Mouse (Mus musculus) left cerebral cortex, postnatal 36 days (tissue): Measurements from ENCODE around the gene Fgfr4. TPM values are rescaled to one million over a fixed set of nuclear protein-coding genes. Genes with fewer than 3 reads are reported as not detected.

ENCODE experiments used
- DNase-seq, 2 experiments: peaks; one replicate each; pipeline ENCODE4 v3.0.0; 2021 to 2022; ENCODE audit warnings: low spot score in 2 of 2, mixed read lengths in 1 of 2
- intact Hi-C: fragments of 180-260 bp; cut with DNase I; formaldehyde crosslinking; loops from one replicate; pipeline ENCODE4 v1.15.1; 2025
- total RNA-seq, 2 experiments: library from RNA; stranded (reverse); gene quantifications; 2 replicates each; pipeline ENCODE4 v1.2.3; 2021

The Fgfr4 gene
- total RNA-seq, 2 experiments from 2014 or later, result 0.18 to 0.30 TPM

- no peak for DNase-seq
- intact Hi-C loops, result no loop called here
Observed at GRCm38 (mm10) chr13:55205448-55206205, 53.2 kb downstream of the Fgfr4 start.

GRCm38 (mm10) chr13:55208837-55209648 lies 56.6 kb downstream of the Fgfr4 start:
- intact Hi-C loops, result no loop called here
- DNase-seq, result no peak

GRCm38 (mm10) chr13:55209649-55210192 lies 57.3 kb downstream of the Fgfr4 start, which contains the start of gene Nsd1:
Nsd1 (plus strand) TSS chr13:55209782.
- intact Hi-C loops, result loop anchor here (5.0 kb wide), 1 partner anchor 48 kb away; no protein-coding TSS in a partner anchor
- no peak for DNase-seq

GRCm38 (mm10) chr13:55210193-55210970 lies 57.9 kb downstream of the Fgfr4 start:
- intact Hi-C loops, result loop anchor here (5.0 kb wide), 1 partner anchor 47 kb away; no protein-coding TSS in a partner anchor
- DNase-seq, result peak; percentile 27 to 75

GRCm38 (mm10) chr13:55210971-55211220 lies 58.5 kb downstream of the Fgfr4 start:
- DNase-seq, result no peak
- intact Hi-C loops, result loop anchor here (5.0 kb wide), 1 partner anchor 46 kb away; no protein-coding TSS in a partner anchor

- DNase-seq, result peak; percentile 82 to 86
- intact Hi-C loops, result loop anchor here (5.0 kb wide), 1 partner anchor 46 kb away; no protein-coding TSS in a partner anchor
Observed at GRCm38 (mm10) chr13:55211221-55212010, 59.0 kb downstream of the Fgfr4 start.

GRCm38 (mm10) chr13:55212011-55212360 lies 59.5 kb downstream of the Fgfr4 start:
- DNase-seq, result peak in 1 of 2 experiments; percentile 70
- intact Hi-C loops, result loop anchor here (5.0 kb wide), 1 partner anchor 45 kb away; no protein-coding TSS in a partner anchor

GRCm38 (mm10) chr13:55212361-55213137 lies 60.1 kb downstream of the Fgfr4 start:
- DNase-seq, result peak; percentile 81 to 84
- intact Hi-C loops, result loop anchor here (5.0 kb wide), 1 partner anchor 45 kb away; no protein-coding TSS in a partner anchor

- intact Hi-C loops, result loop anchor here (5.0 kb wide), 1 partner anchor 44 kb away; no protein-coding TSS in a partner anchor
- DNase-seq, result no peak
Observed at GRCm38 (mm10) chr13:55213138-55213806, 60.8 kb downstream of the Fgfr4 start.

Other genes with a start within 250 kb of the Fgfr4 start
- gene Unc5a, start 203.2 kb upstream of the Fgfr4 start, total RNA-seq, result 100 to 1,000 TPM in 1 of 2 experiments, 10 to 100 TPM in 1; 96.3 to 101 TPM
- gene Hk3, start 131.3 kb upstream of the Fgfr4 start, total RNA-seq, result 1 to 10 TPM; 1.1 to 1.7 TPM
- gene Uimc1, start 52.3 kb upstream of the Fgfr4 start, total RNA-seq, result 10 to 100 TPM; 16.6 to 22.2 TPM
- gene Zfp346, start 47.3 kb upstream of the Fgfr4 start, total RNA-seq, result 10 to 100 TPM; 39.0 to 47.3 TPM
- gene Gm17617, start 19.1 kb upstream of the Fgfr4 start, total RNA-seq, result not detected
- 100 to 1,000 TPM; 105 to 134 TPM for gene Nsd1, start 57.1 kb downstream of the Fgfr4 start, total RNA-seq
- gene Prelid1, start 167.9 kb downstream of the Fgfr4 start, total RNA-seq, result 100 to 1,000 TPM; 159 to 185 TPM
- 10 to 100 TPM; 80.9 to 86.8 TPM for gene Rab24, start 169.3 kb downstream of the Fgfr4 start, total RNA-seq
- gene Mxd3, start 177.2 kb downstream of the Fgfr4 start, total RNA-seq, result 1 to 10 TPM; 1.4 to 2.5 TPM
- 10 to 100 TPM; 54.9 to 61.3 TPM for gene Lman2, start 210.1 kb downstream of the Fgfr4 start, total RNA-seq
- 10 to 100 TPM; 52.3 to 53.7 TPM for gene Rgs14, start 217.1 kb downstream of the Fgfr4 start, total RNA-seq
- gene Slc34a1, start 245.5 kb downstream of the Fgfr4 start, total RNA-seq, result under 1 TPM; 0.48 to 0.54 TPM